Mouse (Mus musculus) thymus, adult 2 months (tissue): ENCODE results near the gene 6030408B16Rik. TPM values are rescaled to one million over a fixed set of nuclear protein-coding genes. Genes with fewer than 3 reads are reported as not detected.

Experiments
- DNase-seq: peaks from one replicate; pipeline ENCODE4 v3.0.0; 2021
- H3K27ac ChIP-seq: fragments of 200-500 bp; 2 replicates; pipeline ENCODE4 v1.5.1; 2012; ENCODE audit warnings: low read length, control low read depth; ENCODE audit not compliant: control insufficient read depth, insufficient read depth
- H3K27me3 ChIP-seq: fragments of 200-500 bp; 2 replicates; pipeline ENCODE4 v1.6.1; 2012; ENCODE audit warnings: mild to moderate bottlenecking, low read length, moderate library complexity, mixed read lengths; ENCODE audit not compliant: control insufficient read depth, insufficient read depth
- H3K36me3 ChIP-seq: fragments of 200-500 bp; 2 replicates; pipeline ENCODE4 v1.6.1; 2012; ENCODE audit warnings: mild to moderate bottlenecking, low read length, moderate library complexity; ENCODE audit not compliant: control insufficient read depth, insufficient read depth
- H3K4me1 ChIP-seq: fragments of 200-500 bp; replicated peaks from 2 replicates; pipeline ENCODE4 v1.6.1; 2012; ENCODE audit warnings: low read length; ENCODE audit not compliant: control insufficient read depth, insufficient read depth
- H3K4me3 ChIP-seq: fragments of 200-500 bp; 2 replicates; pipeline ENCODE4 v1.5.1; 2012; ENCODE audit warnings: mild to moderate bottlenecking, low read length, control low read depth, moderate library complexity; ENCODE audit not compliant: control insufficient read depth, insufficient read depth
- CTCF ChIP-seq: fragments of 200-500 bp; IDR thresholded peaks from 2 replicates; pipeline ENCODE4 v1.5.1; 2012; ENCODE audit warnings: mild to moderate bottlenecking, control low read depth, low read length, moderate library complexity, borderline replicate concordance; ENCODE audit not compliant: control insufficient read depth, poor library complexity, insufficient read depth; ENCODE audit errors: extremely low read depth
- POLR2A ChIP-seq: fragments of 200-500 bp; IDR thresholded peaks from 2 replicates; pipeline ENCODE4 v1.6.1; 2012; ENCODE audit warnings: mild to moderate bottlenecking, low read length, control low read depth, moderate library complexity; ENCODE audit not compliant: control insufficient read depth, poor library complexity, insufficient read depth; ENCODE audit errors: extremely low read depth
- WGBS: fragments of 180-500 bp; shearing (Covaris S2); methylation state at CpG from one replicate; pipeline ENCODE4 v1.1.7; 2018; 5-methylcytosine and 5-hydroxymethylcytosine counted together
- polyA plus RNA-seq: library from polyadenylated mRNA; depleted of rRNA; stranded (reverse); fragments of >200 nt; gene quantifications from 2 replicates; pipeline ENCODE4 v1.2.3, GENCODE M21; 2012

Gene 6030408B16Rik
- polyA plus RNA-seq, 1 experiment = 0.88 TPM

GRCm38 (mm10) chr15:101316913-101317813, 24.2 kb downstream of the 6030408B16Rik start:
- no peak overlapping the region for H3K4me3 ChIP-seq
- 32% methylated on average over 18 of the region's 18 CpGs for WGBS
- TF ChIP-seq POLR2A (no peak), CTCF (no peak)
- no peak for DNase-seq
- peaks cover 7% of the 10 kb centered on the region for H3K4me1 ChIP-seq
- no peaks in the 10 kb centered on the region for H3K27me3 ChIP-seq
- H3K36me3 ChIP-seq = no peaks in the 10 kb centered on the region
- no peak overlapping the region for H3K27ac ChIP-seq

- H3K36me3 ChIP-seq = no peaks in the 10 kb centered on the region
- WGBS = 51% methylated on average over 2 of the region's 2 CpGs
- no peak overlapping the region for H3K4me3 ChIP-seq
- TF ChIP-seq CTCF = no peak
- TF ChIP-seq POLR2A = no peak
- no peak for DNase-seq
- H3K27ac ChIP-seq = no peak overlapping the region
- H3K27me3 ChIP-seq = no peaks in the 10 kb centered on the region
- H3K4me1 ChIP-seq = peaks cover 7% of the 10 kb centered on the region
Measured at GRCm38 (mm10) chr15:101317814-101318500, 24.9 kb downstream of the 6030408B16Rik start.

- 50% methylated on average over 14 of the region's 14 CpGs for WGBS
- Histone ChIP-seq H3K4me1 (peaks cover 7% of the 10 kb centered on the region), H3K27me3 (no peaks in the 10 kb centered on the region), H3K4me3 (no peak overlapping the region), H3K36me3 (no peaks in the 10 kb centered on the region), H3K27ac (no peak overlapping the region)
- TF ChIP-seq POLR2A = no peak
- no peak for TF ChIP-seq CTCF
- DNase-seq = no peak
Measured at GRCm38 (mm10) chr15:101318889-101319765, 26.1 kb downstream of the 6030408B16Rik start.

GRCm38 (mm10) chr15:101320010-101320617, 27.1 kb downstream of the 6030408B16Rik start:
- Histone ChIP-seq H3K4me1 (peaks cover 7% of the 10 kb centered on the region), H3K27ac (no peak overlapping the region)
- WGBS = 45% methylated on average over 6 of the region's 6 CpGs

GRCm38 (mm10) chr15:101320618-101321041, 27.6 kb downstream of the 6030408B16Rik start:
- DNase-seq = no peak

More at GRCm38 (mm10) chr15:101320010-101320617, 27.1 kb downstream of the 6030408B16Rik start:
- H3K27me3 ChIP-seq = no peaks in the 10 kb centered on the region
- TF ChIP-seq CTCF (no peak), POLR2A (no peak)
- H3K4me3 ChIP-seq = no peak overlapping the region
- no peak for DNase-seq
- no peaks in the 10 kb centered on the region for H3K36me3 ChIP-seq

More at GRCm38 (mm10) chr15:101320618-101321041, 27.6 kb downstream of the 6030408B16Rik start:
- Histone ChIP-seq H3K36me3 (no peaks in the 10 kb centered on the region), H3K4me3 (no peak overlapping the region), H3K4me1 (peaks cover 7% of the 10 kb centered on the region), H3K27ac (no peak overlapping the region), H3K27me3 (no peaks in the 10 kb centered on the region)
- WGBS = 21% methylated on average over 6 of the region's 6 CpGs
- TF ChIP-seq POLR2A (no peak), CTCF (no peak)
